Mouse (Mus musculus) erythroblast, embryonic 14.5 days (primary cell): Measurements from ENCODE around the gene Cox8c.

Experiments used
- GATA1 ChIP-seq: IDR thresholded peaks from 2 replicates; pipeline ENCODE4 v1.6.1; 2012; ENCODE audit warnings: low read length, inconsistent platforms, mixed read lengths
- TAL1 ChIP-seq: IDR thresholded peaks from 3 replicates; pipeline ENCODE4 v1.6.1; 2012; ENCODE audit warnings: low read length, inconsistent platforms, mixed read lengths

GRCm38 (mm10) chr12:102935892-102936291 lies 36.8 kb downstream of the Cox8c start:
- no peak for TF ChIP-seq TAL1
- no peak for TF ChIP-seq GATA1
